Mouse (Mus musculus): ENCODE data around the gene Nat8f2. TPM values are rescaled to one million over a fixed set of nuclear protein-coding genes. Genes with fewer than 3 reads are reported as not detected.
"Not testable (repeated sequence)": the region's sequence is repeated elsewhere in the genome, so short reads cannot be mapped to it uniquely, and the experiment has no call there.

Nat8f2 gene
- total RNA-seq, 2 experiments from 2014 or later = 0.17 TPM; not detected in 1

GRCm38 (mm10) chr6:85864900-85865639, 3.9 kb downstream of the Nat8f2 start:
- peak; percentile 5 for DNase-seq (ENCODE audit: low spot score)

GRCm38 (mm10) chr6:85863840-85864239, 5.1 kb downstream of the Nat8f2 start:
- no peak for DNase-seq (ENCODE audit: low spot score)

- no peak for DNase-seq (ENCODE audit: low spot score)
These were observed 5.8 kb downstream of the Nat8f2 start for GRCm38 (mm10) chr6:85863136-85863535.

- DNase-seq (ENCODE audit: low spot score) = no peak
These were observed 6.4 kb downstream of the Nat8f2 start for GRCm38 (mm10) chr6:85862565-85862964.

- DNase-seq (ENCODE audit: low spot score) = no peak
These were observed 7.7 kb downstream of the Nat8f2 start for GRCm38 (mm10) chr6:85861247-85861646.

GRCm38 (mm10) chr6:85856194-85856678, 12.7 kb downstream of the Nat8f2 start:
- peak; percentile 44 for DNase-seq (ENCODE audit: low spot score)

GRCm38 (mm10) chr6:85853481-85853880, 15.5 kb downstream of the Nat8f2 start:
- DNase-seq (ENCODE audit: low spot score) = no peak

GRCm38 (mm10) chr6:85851062-85851773, 17.7 kb downstream of the Nat8f2 start:
- DNase-seq (ENCODE audit: low spot score) = no peak

GRCm38 (mm10) chr6:85849240-85849639, 19.7 kb downstream of the Nat8f2 start:
- DNase-seq (ENCODE audit: low spot score) = no peak

- no peak for DNase-seq (ENCODE audit: low spot score)
These were observed 20.8 kb downstream of the Nat8f2 start for GRCm38 (mm10) chr6:85848140-85848539.

- DNase-seq (ENCODE audit: low spot score) = no peak
These were observed 22.0 kb downstream of the Nat8f2 start for GRCm38 (mm10) chr6:85846921-85847320.

GRCm38 (mm10) chr6:85843677-85844458, 25.1 kb downstream of the Nat8f2 start:
- DNase-seq (ENCODE audit: low spot score) = not testable (repeated sequence)

GRCm38 (mm10) chr6:85839982-85840381, 29.0 kb downstream of the Nat8f2 start:
- DNase-seq (ENCODE audit: low spot score) = no peak

- DNase-seq (ENCODE audit: low spot score) = no peak
These were observed 30.3 kb downstream of the Nat8f2 start for GRCm38 (mm10) chr6:85838674-85839073.

GRCm38 (mm10) chr6:85837307-85837706, 31.7 kb downstream of the Nat8f2 start:
- peak; percentile 8 for DNase-seq (ENCODE audit: low spot score)

GRCm38 (mm10) chr6:85836827-85837226, 32.1 kb downstream of the Nat8f2 start:
- DNase-seq (ENCODE audit: low spot score) = peak; percentile 50

GRCm38 (mm10) chr6:85836098-85836497, 32.9 kb downstream of the Nat8f2 start:
- not testable (repeated sequence) for DNase-seq (ENCODE audit: low spot score)

- DNase-seq (ENCODE audit: low spot score) = not testable (repeated sequence)
These were observed 33.9 kb downstream of the Nat8f2 start for GRCm38 (mm10) chr6:85835104-85835503.

GRCm38 (mm10) chr6:85834504-85835100, 34.4 kb downstream of the Nat8f2 start:
- not testable (repeated sequence) for DNase-seq (ENCODE audit: low spot score)

- no peak for DNase-seq (ENCODE audit: low spot score)
These were observed 37.1 kb downstream of the Nat8f2 start, which contains the start of gene Nat8 for GRCm38 (mm10) chr6:85831796-85832321. Gene Nat8 (minus strand): TSS chr6:85832082.

GRCm38 (mm10) chr6:85829462-85829861, 39.5 kb downstream of the Nat8f2 start:
- no peak for DNase-seq (ENCODE audit: low spot score)
